Mouse (Mus musculus) MEL (cell line): ENCODE results near the gene Syt6.

Source experiments
- CTCF ChIP-seq, 3 experiments: IDR thresholded peaks in 2 of 3; conservative IDR thresholded peaks in 1 of 3; 2 replicates each; pipeline ENCODE4 v1.5.1; 2011 to 2012; ENCODE audit warnings: low read length in 3 of 3, low read depth in 2 of 3, mild to moderate bottlenecking in 2 of 3, improper control_type of control experiment in 1 of 3, inconsistent platforms in 1 of 3, mixed read lengths in 1 of 3, moderate library complexity in 1 of 3; ENCODE audit not compliant: control insufficient read depth in 1 of 3, insufficient read depth in 1 of 3, poor library complexity in 1 of 3, severe bottlenecking in 1 of 3
- EP300 ChIP-seq, 2 experiments: IDR thresholded peaks; 2 replicates each; pipeline ENCODE4 v1.6.1; 2011; ENCODE audit warnings: improper control_type of control experiment in 2 of 2, low read length in 2 of 2, low read depth in 1 of 2, mild to moderate bottlenecking in 1 of 2
- ZC3H11A ChIP-seq: IDR thresholded peaks from 2 replicates; pipeline ENCODE4 v1.6.1; 2012; ENCODE audit warnings: low read depth, mild to moderate bottlenecking, inconsistent platforms, low read length, improper control_type of control experiment

GRCm38 (mm10) chr3:103647164-103647867 is 72.3 kb downstream of the Syt6 start:
- TF ChIP-seq EP300 (IDR thresholded peaks at IDR 0.05; ENCODE audit: low read depth in 1 of 2, low read length in 2 of 2): no peak
- TF ChIP-seq ZC3H11A: no peak
- TF ChIP-seq CTCF (IDR thresholded peaks at IDR 0.05 in 2 of 3, conservative IDR thresholded peaks at IDR 0.05 in 1 of 3; ENCODE audit: control insufficient read depth in 1 of 3, insufficient read depth in 1 of 3, low read depth in 2 of 3, low read length in 3 of 3, poor library complexity in 1 of 3, severe bottlenecking in 1 of 3): no peak
